Mouse (Mus musculus): ENCODE measurements around the gene Cers4. TPM values are rescaled to one million over a fixed set of nuclear protein-coding genes. Genes with fewer than 3 reads are reported as not detected.

Gene Cers4
- polyA plus RNA-seq (2015; fragmentation: Illumina TruSeq; extraction: RNeasy Lipid Tissue Mini Kit (QIAGEN cat#74804); ENCODE audit: low read depth, low replicate concordance): 40.8 TPM

DNA sequence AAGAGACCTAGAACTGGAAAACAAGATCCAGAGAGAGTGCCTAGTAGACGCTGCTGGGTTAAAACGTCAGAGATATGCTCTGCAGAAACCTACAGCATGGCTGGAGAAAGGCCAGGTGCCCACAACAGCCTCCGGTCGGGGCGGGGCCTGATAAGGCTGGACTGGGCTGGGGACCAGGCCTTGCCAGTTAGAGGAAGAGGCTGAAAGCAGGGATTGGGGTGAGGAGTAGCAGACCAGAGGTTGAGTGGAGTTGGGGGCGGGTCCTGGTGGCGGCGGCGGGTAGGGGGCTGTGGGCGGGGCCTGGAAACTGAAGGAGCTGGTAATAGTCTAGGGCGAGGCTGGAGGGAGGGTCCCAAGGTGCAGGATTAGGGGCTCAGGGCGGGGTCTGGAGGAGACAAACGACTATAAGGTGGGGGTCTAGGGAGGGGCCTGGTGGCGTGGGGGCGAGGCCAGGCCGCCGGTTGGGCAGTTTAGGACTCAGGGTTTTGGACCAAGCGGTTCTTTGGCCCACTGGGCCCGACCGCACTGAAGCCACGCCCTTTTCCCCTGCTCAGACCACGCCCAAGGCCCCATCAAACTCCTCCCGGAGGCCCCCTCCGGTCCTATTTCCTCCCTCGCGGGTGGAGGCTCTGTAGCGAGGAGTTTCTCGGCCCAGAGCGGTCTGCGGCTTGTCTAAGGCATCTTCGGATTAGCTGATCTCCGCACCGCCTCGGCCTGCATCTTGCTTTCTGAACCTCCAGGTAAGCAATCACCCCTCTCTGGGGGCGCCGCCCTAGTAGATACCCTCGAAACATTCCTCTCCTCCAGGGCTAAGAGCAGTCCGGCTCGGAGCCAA, at the start of gene Cers4:
TSS of gene Cers4 (plus strand) at position 176 of the 835 bp plus-strand sequence.

Other genes with a start within 250 kb of the Cers4 start
- gene Tgfbr3l, start 244.8 kb upstream of the Cers4 start, polyA plus RNA-seq (2015; fragmentation: Illumina TruSeq; extraction: RNeasy Lipid Tissue Mini Kit (QIAGEN cat#74804); ENCODE audit: low read depth, low replicate concordance): 6.5 TPM
- 40.7 TPM for gene Snapc2, start 239.9 kb upstream of the Cers4 start, polyA plus RNA-seq (2015; fragmentation: Illumina TruSeq; extraction: RNeasy Lipid Tissue Mini Kit (QIAGEN cat#74804); ENCODE audit: low read depth, low replicate concordance)
- gene Ctxn1, start 233.8 kb upstream of the Cers4 start, polyA plus RNA-seq (2015; fragmentation: Illumina TruSeq; extraction: RNeasy Lipid Tissue Mini Kit (QIAGEN cat#74804); ENCODE audit: low read depth, low replicate concordance): 546 TPM
- 73.6 TPM for gene Timm44, start 217.1 kb upstream of the Cers4 start, polyA plus RNA-seq (2015; fragmentation: Illumina TruSeq; extraction: RNeasy Lipid Tissue Mini Kit (QIAGEN cat#74804); ENCODE audit: low read depth, low replicate concordance)
- gene Ccl25, start 167.8 kb upstream of the Cers4 start, polyA plus RNA-seq (2015; fragmentation: Illumina TruSeq; extraction: RNeasy Lipid Tissue Mini Kit (QIAGEN cat#74804); ENCODE audit: low read depth, low replicate concordance): 14.3 TPM
- gene Elavl1, start 167.6 kb upstream of the Cers4 start, polyA plus RNA-seq (2015; fragmentation: Illumina TruSeq; extraction: RNeasy Lipid Tissue Mini Kit (QIAGEN cat#74804); ENCODE audit: low read depth, low replicate concordance): 28.6 TPM
- 13.8 TPM for gene Zfp958, start 120.1 kb downstream of the Cers4 start, polyA plus RNA-seq (2015; fragmentation: Illumina TruSeq; extraction: RNeasy Lipid Tissue Mini Kit (QIAGEN cat#74804); ENCODE audit: low read depth, low replicate concordance)